Mouse (Mus musculus): ENCODE results near the gene Herc1. TPM values are rescaled to one million over a fixed set of nuclear protein-coding genes. Genes with fewer than 3 reads are reported as not detected.

Gene Herc1
- polyA plus RNA-seq, 1 experiment from 2014 or later: 26.9 TPM

DNA sequence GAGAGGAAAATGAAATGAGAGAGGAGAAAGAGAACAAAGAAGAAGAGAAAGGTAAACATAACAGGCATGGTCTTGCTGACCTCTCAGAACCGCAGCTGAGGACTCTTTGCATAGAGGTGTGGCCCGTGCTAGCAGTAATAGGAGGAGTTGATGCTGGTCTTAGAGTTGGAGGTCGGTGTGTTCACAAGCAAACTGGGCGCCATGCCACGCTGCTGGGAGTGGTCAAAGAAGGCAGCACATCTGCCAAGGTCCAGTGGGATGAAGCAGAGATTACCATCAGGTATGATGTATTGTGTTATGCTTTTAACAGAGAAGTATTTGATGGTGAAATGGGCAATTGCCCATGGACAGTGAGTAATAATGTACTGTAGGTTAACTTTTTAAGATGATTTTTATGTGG, 98.0 kb downstream of the Herc1 start:
- Histone ChIP-seq H3K9ac (ENCODE audit: low read depth, low read length) (no peak overlapping the region), H3K27ac (ENCODE audit: low read depth, low read length) (no peak overlapping the region), H3K36me3 (ENCODE audit: control insufficient read depth, insufficient read depth, low read length) (peaks cover 42% of the 10 kb centered on the region), H3K4me2 (replicated peaks; ENCODE audit: low read depth, low read length) (no peak overlapping the region), H3K27me3 (ENCODE audit: control insufficient read depth, insufficient read depth, low read length) (no peaks in the 10 kb centered on the region), H3K4me3 (ENCODE audit: low read length) (no peak overlapping the region), H3K4me1 (ENCODE audit: control insufficient read depth, insufficient read depth, low read length) (no peaks in the 10 kb centered on the region), H3K9me3 (ENCODE audit: control insufficient read depth, low read length) (no peaks in the 10 kb centered on the region)
- 87% methylated on average over 5 of the region's 5 CpGs for WGBS
- no peak for ATAC-seq (ENCODE audit: low FRiP score, low TSS enrichment)

DNA sequence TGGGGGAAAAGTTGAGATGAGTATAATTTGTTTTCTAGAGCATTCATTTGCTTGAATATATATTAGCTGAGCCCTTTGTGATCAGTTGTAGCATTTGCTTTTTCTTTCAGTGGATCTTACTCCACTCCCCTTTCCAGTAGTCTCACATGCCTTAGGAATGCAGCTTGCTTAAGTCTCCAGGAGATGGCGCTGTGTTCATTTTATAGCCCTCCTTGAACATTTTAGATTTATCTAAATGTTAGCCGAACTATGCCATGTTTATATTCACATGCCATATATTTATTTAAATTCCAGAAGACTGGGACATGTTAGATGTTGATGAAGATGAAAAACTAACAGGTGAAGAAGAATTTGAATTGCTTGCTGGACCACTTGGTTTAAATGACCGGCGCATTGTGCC, 114.8 kb downstream of the Herc1 start:
- H3K4me3 ChIP-seq (ENCODE audit: low read length): no peak overlapping the region
- no peak overlapping the region for H3K4me2 ChIP-seq (replicated peaks; ENCODE audit: low read depth, low read length)
- H3K9ac ChIP-seq (ENCODE audit: low read depth, low read length): no peak overlapping the region
- no peak overlapping the region for H3K27ac ChIP-seq (ENCODE audit: low read depth, low read length)
- H3K27me3 ChIP-seq (ENCODE audit: control insufficient read depth, insufficient read depth, low read length): no peaks in the 10 kb centered on the region
- no peaks in the 10 kb centered on the region for H3K9me3 ChIP-seq (ENCODE audit: control insufficient read depth, low read length)
- ATAC-seq (ENCODE audit: low FRiP score, low TSS enrichment): no peak
- WGBS: 56% methylated on average over 4 of the region's 4 CpGs
- peaks cover 48% of the 10 kb centered on the region for H3K36me3 ChIP-seq (ENCODE audit: control insufficient read depth, insufficient read depth, low read length)
- no peaks in the 10 kb centered on the region for H3K4me1 ChIP-seq (ENCODE audit: control insufficient read depth, insufficient read depth, low read length)

DNA sequence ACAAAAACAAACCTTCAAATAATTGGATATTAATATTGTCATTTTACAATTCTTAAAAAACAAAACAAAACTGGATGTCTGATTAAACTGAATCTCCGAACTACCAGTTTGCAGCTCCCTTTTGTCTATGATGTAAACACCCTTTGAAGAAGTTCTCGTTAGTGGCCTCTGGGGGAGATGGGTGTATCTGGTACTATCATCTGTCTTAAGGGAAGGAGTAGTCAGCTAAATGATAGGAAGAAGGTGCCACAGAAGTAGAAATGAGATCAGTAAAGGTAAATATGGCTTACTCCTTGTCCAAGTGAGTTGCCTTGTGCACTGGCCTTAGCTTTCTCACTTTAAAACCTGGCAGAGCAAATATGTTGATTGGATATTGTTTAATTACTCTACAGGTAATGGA, 127.5 kb downstream of the Herc1 start:
- Histone ChIP-seq H3K27me3 (ENCODE audit: control insufficient read depth, insufficient read depth, low read length) (no peaks in the 10 kb centered on the region), H3K4me1 (ENCODE audit: control insufficient read depth, insufficient read depth, low read length) (no peaks in the 10 kb centered on the region), H3K36me3 (ENCODE audit: control insufficient read depth, insufficient read depth, low read length) (peaks cover 41% of the 10 kb centered on the region), H3K4me3 (ENCODE audit: low read length) (no peak overlapping the region), H3K9ac (ENCODE audit: low read depth, low read length) (no peak overlapping the region), H3K27ac (ENCODE audit: low read depth, low read length) (no peak overlapping the region), H3K9me3 (ENCODE audit: control insufficient read depth, low read length) (no peaks in the 10 kb centered on the region), H3K4me2 (replicated peaks; ENCODE audit: low read depth, low read length) (no peak overlapping the region)
- WGBS: 84% methylated on average over 2 of the region's 2 CpGs
- ATAC-seq (ENCODE audit: low FRiP score, low TSS enrichment): no peak

DNA sequence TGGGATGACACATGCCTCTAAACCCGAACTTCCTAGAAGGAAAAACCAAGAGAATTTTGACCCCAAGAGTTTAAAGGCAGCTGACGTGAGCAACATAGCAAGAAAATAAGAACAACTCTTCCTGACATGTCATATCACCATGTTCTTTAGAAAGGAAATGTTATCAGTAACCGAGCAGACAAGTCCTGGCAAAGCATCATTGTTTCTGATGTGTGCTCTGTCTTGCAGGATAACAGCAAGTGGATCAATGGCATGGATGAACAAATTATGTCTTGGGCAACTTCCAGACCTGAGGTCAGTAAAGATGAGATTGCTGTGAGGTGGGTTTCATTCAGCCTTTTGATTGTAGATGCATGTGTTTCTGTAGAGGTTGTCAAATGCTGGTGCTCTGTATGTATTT, 133.2 kb downstream of the Herc1 start:
- Histone ChIP-seq H3K36me3 (ENCODE audit: control insufficient read depth, insufficient read depth, low read length) (peaks cover 54% of the 10 kb centered on the region), H3K4me3 (ENCODE audit: low read length) (no peak overlapping the region), H3K9ac (ENCODE audit: low read depth, low read length) (no peak overlapping the region), H3K4me1 (ENCODE audit: control insufficient read depth, insufficient read depth, low read length) (no peaks in the 10 kb centered on the region), H3K27ac (ENCODE audit: low read depth, low read length) (no peak overlapping the region), H3K27me3 (ENCODE audit: control insufficient read depth, insufficient read depth, low read length) (no peaks in the 10 kb centered on the region), H3K4me2 (replicated peaks; ENCODE audit: low read depth, low read length) (no peak overlapping the region), H3K9me3 (ENCODE audit: control insufficient read depth, low read length) (no peaks in the 10 kb centered on the region)
- no peak for ATAC-seq (ENCODE audit: low FRiP score, low TSS enrichment)
- WGBS: 94% methylated on average over 3 of the region's 3 CpGs

DNA sequence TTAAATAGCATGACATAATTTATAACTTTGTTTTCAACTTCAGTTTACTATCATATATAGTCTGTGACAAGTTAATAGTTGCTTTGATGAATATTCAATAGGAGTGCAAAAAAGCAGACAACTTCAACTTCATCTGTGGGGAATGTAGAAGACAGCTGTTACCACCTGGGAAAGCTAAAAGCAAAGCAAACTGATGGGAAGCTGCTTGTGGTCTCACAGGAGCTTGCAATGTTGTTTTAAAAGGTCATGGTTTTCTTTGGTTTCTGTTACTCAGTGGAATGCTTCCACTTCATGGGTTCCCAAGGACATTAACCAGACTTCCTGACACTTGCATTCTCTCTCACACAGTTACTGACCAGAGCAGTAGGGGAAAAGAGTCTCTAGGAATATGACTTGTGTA, 138.5 kb downstream of the Herc1 start:
- Histone ChIP-seq H3K27me3 (ENCODE audit: control insufficient read depth, insufficient read depth, low read length) (no peaks in the 10 kb centered on the region), H3K36me3 (ENCODE audit: control insufficient read depth, insufficient read depth, low read length) (peaks cover 81% of the 10 kb centered on the region), H3K9ac (ENCODE audit: low read depth, low read length) (no peak overlapping the region), H3K27ac (ENCODE audit: low read depth, low read length) (no peak overlapping the region), H3K9me3 (ENCODE audit: control insufficient read depth, low read length) (no peaks in the 10 kb centered on the region), H3K4me2 (replicated peaks; ENCODE audit: low read depth, low read length) (no peak overlapping the region), H3K4me1 (ENCODE audit: control insufficient read depth, insufficient read depth, low read length) (no peaks in the 10 kb centered on the region), H3K4me3 (ENCODE audit: low read length) (no peak overlapping the region)
- ATAC-seq (ENCODE audit: low FRiP score, low TSS enrichment): no peak

DNA sequence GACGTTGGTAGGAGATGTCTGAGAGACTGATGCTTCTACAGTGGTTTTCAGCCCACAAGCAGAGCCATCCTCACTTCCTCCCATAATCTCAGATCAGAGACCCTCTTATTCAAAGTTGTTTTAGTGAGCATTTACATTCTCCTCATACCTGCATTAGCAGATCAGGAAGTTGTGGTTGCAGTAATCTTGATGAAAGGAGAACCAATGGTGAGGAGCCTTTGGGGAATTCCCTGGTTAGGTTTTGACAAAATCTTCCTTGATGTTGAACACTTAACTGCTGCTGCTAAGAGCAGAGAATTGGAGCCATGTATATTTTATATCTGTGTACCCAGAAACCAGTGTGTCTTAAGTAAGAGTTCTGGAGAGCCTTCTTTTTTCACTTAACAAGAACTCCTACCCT, 142.1 kb downstream of the Herc1 start:
- no peaks in the 10 kb centered on the region for H3K9me3 ChIP-seq (ENCODE audit: control insufficient read depth, low read length)
- H3K27me3 ChIP-seq (ENCODE audit: control insufficient read depth, insufficient read depth, low read length): no peaks in the 10 kb centered on the region
- H3K4me1 ChIP-seq (ENCODE audit: control insufficient read depth, insufficient read depth, low read length): no peaks in the 10 kb centered on the region
- no peak overlapping the region for H3K4me2 ChIP-seq (replicated peaks; ENCODE audit: low read depth, low read length)
- H3K9ac ChIP-seq (ENCODE audit: low read depth, low read length): no peak overlapping the region
- H3K27ac ChIP-seq (ENCODE audit: low read depth, low read length): no peak overlapping the region
- 90% methylated on average over 1 of the region's 1 CpGs for WGBS
- peaks cover 78% of the 10 kb centered on the region for H3K36me3 ChIP-seq (ENCODE audit: control insufficient read depth, insufficient read depth, low read length)
- no peak for ATAC-seq (ENCODE audit: low FRiP score, low TSS enrichment)
- no peak overlapping the region for H3K4me3 ChIP-seq (ENCODE audit: low read length)

DNA sequence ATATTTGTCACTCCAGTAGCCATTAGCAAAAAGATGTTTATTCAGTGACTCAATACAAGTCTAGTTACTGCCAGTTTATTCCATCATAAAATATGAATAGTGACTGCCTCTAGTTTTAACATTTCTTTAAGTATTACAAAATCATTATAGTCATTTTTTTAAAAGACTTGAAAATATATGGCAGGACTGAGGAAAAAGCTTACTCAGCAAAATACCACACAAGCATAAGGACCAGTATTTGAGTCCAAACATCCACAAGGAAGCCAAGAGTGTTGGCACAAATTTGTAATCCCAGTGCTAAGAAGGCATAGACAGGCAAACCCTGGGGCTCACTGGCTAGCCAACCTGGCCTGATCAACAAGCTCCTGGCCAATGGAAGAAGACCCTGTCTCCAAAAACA, 143.7 kb downstream of the Herc1 start:
- H3K36me3 ChIP-seq (ENCODE audit: control insufficient read depth, insufficient read depth, low read length): peaks cover 76% of the 10 kb centered on the region

DNA sequence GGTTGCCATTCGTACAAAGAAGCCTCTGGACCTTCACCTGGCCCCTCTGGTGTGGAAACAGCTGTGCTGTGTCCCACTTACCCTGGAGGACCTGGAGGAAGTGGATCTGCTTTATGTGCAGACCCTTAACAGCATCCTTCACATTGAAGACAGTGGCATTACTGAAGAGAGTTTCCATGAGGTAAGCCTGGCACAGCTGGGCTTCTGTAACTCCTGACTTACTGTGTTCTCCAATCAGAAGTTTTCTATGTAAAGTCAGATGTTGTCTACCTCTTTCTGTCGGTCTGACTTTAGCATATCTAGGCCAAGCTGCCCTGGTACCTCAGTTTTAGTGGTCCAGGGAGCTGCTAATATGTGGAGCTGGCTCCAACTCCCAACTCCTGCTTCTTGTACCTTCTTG, 151.0 kb downstream of the Herc1 start:
- no peaks in the 10 kb centered on the region for H3K27me3 ChIP-seq (ENCODE audit: control insufficient read depth, insufficient read depth, low read length)
- H3K27ac ChIP-seq (ENCODE audit: low read depth, low read length): no peak overlapping the region
- H3K9ac ChIP-seq (ENCODE audit: low read depth, low read length): no peak overlapping the region
- WGBS: 85% methylated on average over 2 of the region's 2 CpGs
- H3K36me3 ChIP-seq (ENCODE audit: control insufficient read depth, insufficient read depth, low read length): peaks cover 55% of the 10 kb centered on the region
- H3K4me3 ChIP-seq (ENCODE audit: low read length): no peak overlapping the region
- no peak for ATAC-seq (ENCODE audit: low FRiP score, low TSS enrichment)
- no peaks in the 10 kb centered on the region for H3K4me1 ChIP-seq (ENCODE audit: control insufficient read depth, insufficient read depth, low read length)
- no peak overlapping the region for H3K4me2 ChIP-seq (replicated peaks; ENCODE audit: low read depth, low read length)
- no peaks in the 10 kb centered on the region for H3K9me3 ChIP-seq (ENCODE audit: control insufficient read depth, low read length)

More for the DNA sequence above, 143.7 kb downstream of the Herc1 start:
- H3K4me3 ChIP-seq (ENCODE audit: low read length): no peak overlapping the region
- no peaks in the 10 kb centered on the region for H3K27me3 ChIP-seq (ENCODE audit: control insufficient read depth, insufficient read depth, low read length)
- no peak for ATAC-seq (ENCODE audit: low FRiP score, low TSS enrichment)
- H3K4me1 ChIP-seq (ENCODE audit: control insufficient read depth, insufficient read depth, low read length): no peaks in the 10 kb centered on the region
- H3K9ac ChIP-seq (ENCODE audit: low read depth, low read length): no peak overlapping the region
- H3K9me3 ChIP-seq (ENCODE audit: control insufficient read depth, low read length): no peaks in the 10 kb centered on the region
- H3K27ac ChIP-seq (ENCODE audit: low read depth, low read length): no peak overlapping the region
- H3K4me2 ChIP-seq (replicated peaks; ENCODE audit: low read depth, low read length): no peak overlapping the region

DNA sequence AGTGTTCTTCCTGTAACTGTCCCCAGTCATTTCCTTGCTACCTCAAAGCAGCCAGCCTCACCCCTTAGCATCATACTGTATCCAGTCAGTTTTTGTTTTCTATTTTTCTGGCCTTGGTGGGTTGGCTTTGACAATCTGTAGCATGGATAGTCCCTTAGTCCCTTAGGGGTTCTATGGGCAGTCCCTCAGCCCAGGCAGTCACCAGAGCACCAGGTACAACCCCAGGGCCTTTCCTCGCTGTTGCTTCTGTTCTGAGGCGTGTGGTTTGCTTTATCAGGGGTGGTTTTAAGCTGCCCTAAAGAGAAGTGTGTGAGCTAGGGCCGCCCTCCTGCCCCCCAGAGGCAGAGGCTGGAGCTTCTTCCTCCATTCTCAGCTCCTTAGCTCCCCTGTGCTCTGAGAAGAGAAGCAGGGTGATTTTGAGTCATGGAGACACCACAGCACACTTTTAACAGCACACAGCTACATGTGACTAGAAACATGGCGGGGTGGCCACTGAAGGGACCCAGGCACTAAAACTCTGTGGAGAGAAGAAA, 153.7 kb downstream of the Herc1 start:
- ATAC-seq (ENCODE audit: low FRiP score, low TSS enrichment): no peak
- no peak overlapping the region for H3K27ac ChIP-seq (ENCODE audit: low read depth, low read length)
- WGBS: 84% methylated on average over 4 of the region's 4 CpGs
- H3K4me2 ChIP-seq (replicated peaks; ENCODE audit: low read depth, low read length): no peak overlapping the region
- H3K9me3 ChIP-seq (ENCODE audit: control insufficient read depth, low read length): no peaks in the 10 kb centered on the region
- H3K4me1 ChIP-seq (ENCODE audit: control insufficient read depth, insufficient read depth, low read length): no peaks in the 10 kb centered on the region
- H3K36me3 ChIP-seq (ENCODE audit: control insufficient read depth, insufficient read depth, low read length): peaks cover 52% of the 10 kb centered on the region
- no peak overlapping the region for H3K4me3 ChIP-seq (ENCODE audit: low read length)
- no peaks in the 10 kb centered on the region for H3K27me3 ChIP-seq (ENCODE audit: control insufficient read depth, insufficient read depth, low read length)
- H3K9ac ChIP-seq (ENCODE audit: low read depth, low read length): no peak overlapping the region

DNA sequence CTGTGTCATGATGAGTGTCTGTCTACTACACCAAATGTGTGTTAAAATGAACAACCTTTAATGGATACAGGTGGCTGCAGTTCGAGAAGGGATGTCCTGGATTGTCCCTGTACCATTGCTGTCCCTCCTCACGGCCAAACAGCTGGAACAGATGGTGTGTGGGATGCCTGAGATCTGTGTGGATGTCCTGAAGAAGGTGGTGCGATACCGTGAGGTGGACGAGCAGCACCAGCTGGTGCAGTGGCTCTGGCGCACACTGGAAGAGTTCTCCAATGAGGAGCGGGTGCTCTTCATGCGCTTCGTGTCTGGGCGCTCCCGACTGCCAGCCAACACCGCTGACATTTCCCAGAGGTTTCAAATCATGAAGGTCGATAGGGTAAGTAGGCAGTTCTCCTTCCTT, 154.3 kb downstream of the Herc1 start:
- Histone ChIP-seq H3K27me3 (ENCODE audit: control insufficient read depth, insufficient read depth, low read length) (no peaks in the 10 kb centered on the region), H3K9me3 (ENCODE audit: control insufficient read depth, low read length) (no peaks in the 10 kb centered on the region), H3K4me1 (ENCODE audit: control insufficient read depth, insufficient read depth, low read length) (no peaks in the 10 kb centered on the region), H3K9ac (ENCODE audit: low read depth, low read length) (no peak overlapping the region), H3K4me2 (replicated peaks; ENCODE audit: low read depth, low read length) (no peak overlapping the region), H3K36me3 (ENCODE audit: control insufficient read depth, insufficient read depth, low read length) (peaks cover 58% of the 10 kb centered on the region), H3K4me3 (ENCODE audit: low read length) (no peak overlapping the region), H3K27ac (ENCODE audit: low read depth, low read length) (no peak overlapping the region)
- WGBS: 92% methylated on average over 13 of the region's 13 CpGs
- ATAC-seq (ENCODE audit: low FRiP score, low TSS enrichment): no peak

Measured in kidney, embryonic 14.5 days (tissue).